Comparison of ENCODE assay signal across 19 mouse cellular contexts in genomic region chr2:7555144-7555892, GRCm38 (mm10).
"Had no signal": no experiment of that assay in that cellular context is flagged by ENCODE, and none has a peak within 500 bp of the region (broad histone marks: within the 10 kb centered on the region; RNA-seq: fewer than 3 reads in every experiment).

No protein-coding gene starts in this region.

- H3K27ac ChIP-seq: lung, embryonic 15.5 days; macrophage; midbrain, embryonic 10.5 days; midbrain, embryonic 12.5 days; neural tube, embryonic 12.5 days; stomach, embryonic 15.5 days; stomach, postnatal 0 days had no signal

- H3K4me1 ChIP-seq: lung, embryonic 15.5 days; megakaryocyte, embryonic 14.5 days; midbrain, embryonic 10.5 days; midbrain, embryonic 12.5 days; neural tube, embryonic 12.5 days; stomach, embryonic 15.5 days had no signal

- H3K4me3 ChIP-seq: lung, embryonic 15.5 days; megakaryocyte, embryonic 14.5 days; midbrain, embryonic 10.5 days; midbrain, embryonic 12.5 days; neural tube, embryonic 12.5 days; stomach, embryonic 15.5 days had no signal

- H3K27me3 ChIP-seq: lung, embryonic 15.5 days; megakaryocyte, embryonic 14.5 days; midbrain, embryonic 12.5 days; neural tube, embryonic 12.5 days; stomach, embryonic 15.5 days had no signal

- H3K36me3 ChIP-seq: lung, embryonic 15.5 days; midbrain, embryonic 10.5 days; midbrain, embryonic 12.5 days; neural tube, embryonic 12.5 days; stomach, embryonic 15.5 days had no signal

- H3K9me3 ChIP-seq: lung, embryonic 15.5 days; megakaryocyte, embryonic 14.5 days; midbrain, embryonic 10.5 days; midbrain, embryonic 12.5 days; neural tube, embryonic 12.5 days; stomach, embryonic 15.5 days had no signal

- H3K9ac ChIP-seq: liver, postnatal 0 days; lung, embryonic 15.5 days; midbrain, embryonic 12.5 days; neural tube, embryonic 12.5 days; stomach, embryonic 15.5 days had no signal

- H3K4me2 ChIP-seq: lung, embryonic 15.5 days; midbrain, embryonic 12.5 days; neural tube, embryonic 12.5 days; stomach, embryonic 15.5 days had no signal

- ATAC-seq: liver, postnatal 0 days; lung, postnatal 0 days; midbrain, embryonic 16.5 days had no signal

- DNase-seq: liver, postnatal 0 days; lung, adult 2 months; lung, postnatal 14 days; lung, postnatal 36 days; midbrain, embryonic 14.5 days; right cerebral cortex, postnatal 14 days; thymus, adult 2 months; thymus, postnatal 25 days; thymus, postnatal 4 days had no signal
